Mouse (Mus musculus) heart, adult 2 months (tissue): ENCODE measurements at regions not wholly inside any gene's neighbourhood (a gene's known extent, or its start where the extent isn't known, plus 50 kb on each side); places are given as distances from the start of the nearest gene placed in this dataset.

Source experiments
- DNase-seq, 2 experiments: peaks; one replicate each; pipeline ENCODE4 v3.0.0; 2021
- H3K27ac ChIP-seq: fragments of 200-600 bp; 2 replicates; pipeline ENCODE4 v1.8.1; 2022
- H3K27me3 ChIP-seq: fragments of 200-500 bp; 2 replicates; pipeline ENCODE4 v1.6.1; 2012; ENCODE audit warnings: mild to moderate bottlenecking, low read length, inconsistent platforms, mixed read lengths; ENCODE audit not compliant: control insufficient read depth, insufficient read depth
- H3K36me3 ChIP-seq: fragments of 200-500 bp; 2 replicates; pipeline ENCODE4 v1.6.1; 2012; ENCODE audit warnings: low read length, inconsistent platforms; ENCODE audit not compliant: control insufficient read depth, insufficient read depth
- H3K4me1 ChIP-seq: fragments of 200-500 bp; 2 replicates; pipeline ENCODE4 v1.6.1; 2011; ENCODE audit warnings: low read length; ENCODE audit not compliant: control insufficient read depth, insufficient read depth
- H3K4me3 ChIP-seq: fragments of 200-600 bp; 2 replicates; pipeline ENCODE4 v1.8.1; 2022
- H3K79me2 ChIP-seq: fragments of 200-500 bp; replicated peaks from 2 replicates; pipeline ENCODE4 v1.6.1; 2012; ENCODE audit warnings: mild to moderate bottlenecking, inconsistent platforms, low read length, moderate library complexity, mixed read lengths; ENCODE audit not compliant: control insufficient read depth, insufficient read depth
- H3K9ac ChIP-seq: fragments of 200-500 bp; 2 replicates; pipeline ENCODE4 v1.6.1; 2012; ENCODE audit warnings: low read depth, mild to moderate bottlenecking, control low read depth, inconsistent platforms, low read length, mixed read lengths
- CTCF ChIP-seq: fragments of 200-600 bp; IDR thresholded peaks from 2 replicates; pipeline ENCODE4 v1.8.1; 2022; ENCODE audit warnings: antibody characterized with exemption, mild to moderate bottlenecking, moderate library complexity
- EP300 ChIP-seq: fragments of 200-500 bp; IDR thresholded peaks from 2 replicates; pipeline ENCODE4 v1.6.1; 2011; ENCODE audit warnings: low read depth, low read length, control low read depth; ENCODE audit not compliant: insufficient read depth
- POLR2A ChIP-seq: fragments of 200-500 bp; IDR thresholded peaks from 2 replicates; pipeline ENCODE4 v1.6.1; 2011; ENCODE audit warnings: mild to moderate bottlenecking, low read depth, low read length, control low read depth; ENCODE audit not compliant: insufficient read depth
- WGBS: fragments of 180-500 bp; shearing (Covaris S2); methylation state at CpG from one replicate; pipeline ENCODE4 v1.1.7; 2018; 5-methylcytosine and 5-hydroxymethylcytosine counted together
- intact Hi-C: fragments of 180-260 bp; cut with DNase I; formaldehyde crosslinking; loops from one replicate; pipeline ENCODE4 v1.15.1; 2025

DNA sequence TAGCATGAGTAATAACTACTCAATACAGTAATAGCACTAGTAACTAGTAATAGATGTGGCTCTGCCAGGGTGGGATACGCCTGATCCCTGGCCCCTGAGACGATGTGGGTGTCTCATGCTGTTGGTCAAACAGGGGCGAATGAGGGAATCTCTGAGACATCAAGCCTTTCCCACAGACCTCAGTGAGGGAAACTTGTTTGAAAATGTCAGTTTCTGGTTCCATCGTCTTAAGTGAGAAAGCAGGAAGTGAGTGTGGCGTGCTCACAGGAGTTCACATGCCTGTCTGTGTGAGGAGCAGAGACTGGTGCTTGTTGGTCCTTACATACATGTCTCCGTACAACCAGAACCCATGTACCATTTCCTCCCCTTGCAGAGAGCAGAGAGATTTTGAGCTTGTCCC is 380.9 kb downstream of the Rps24 start:
- TF ChIP-seq CTCF (no peak), POLR2A (no peak), EP300 (no peak)
- H3K9ac ChIP-seq, result no peak overlapping the region
- H3K4me3 ChIP-seq, result no peak overlapping the region
- WGBS, result 81% methylated on average over 6 of the region's 6 CpGs
- H3K4me1 ChIP-seq, result peaks cover 1% of the 10 kb centered on the region; the same call in 1 of the 2 replicates
- intact Hi-C loops, result no loop called here
- H3K27ac ChIP-seq, result no peak overlapping the region
- DNase-seq, result no peak
- no peaks in the 10 kb centered on the region for H3K79me2 ChIP-seq
- no peaks in the 10 kb centered on the region for H3K27me3 ChIP-seq
- no peaks in the 10 kb centered on the region for H3K36me3 ChIP-seq

DNA sequence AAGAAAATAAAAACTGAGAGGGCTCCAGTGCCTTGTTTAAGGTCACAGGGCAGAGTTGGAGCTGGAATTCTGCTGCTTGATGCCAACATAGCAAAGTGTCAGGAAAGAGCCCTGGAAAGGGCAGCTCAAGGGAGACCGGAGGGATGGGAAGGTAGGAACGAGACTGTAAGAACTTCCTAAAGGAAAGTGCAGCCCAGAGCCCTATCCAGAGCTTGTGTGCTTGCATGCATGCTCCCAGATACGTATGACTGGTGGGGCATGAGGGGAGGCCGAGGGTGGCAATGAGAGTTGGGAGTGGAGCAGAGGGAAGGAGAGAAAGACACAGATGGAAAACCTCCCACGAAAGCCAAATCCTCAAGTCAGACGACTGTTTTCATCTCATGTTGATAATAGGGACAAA is 381.8 kb downstream of the Rps24 start:
- no peaks in the 10 kb centered on the region for H3K36me3 ChIP-seq
- intact Hi-C loops, result no loop called here
- no peaks in the 10 kb centered on the region for H3K79me2 ChIP-seq
- WGBS, result 76% methylated on average over 6 of the region's 6 CpGs
- DNase-seq, result no peak
- H3K4me1 ChIP-seq, result peaks cover 1% of the 10 kb centered on the region; the same call in 1 of the 2 replicates
- TF ChIP-seq EP300, result no peak
- no peak for TF ChIP-seq POLR2A
- TF ChIP-seq CTCF, result no peak
- H3K4me3 ChIP-seq, result no peak overlapping the region
- no peaks in the 10 kb centered on the region for H3K27me3 ChIP-seq
- no peak overlapping the region for H3K9ac ChIP-seq
- H3K27ac ChIP-seq, result no peak overlapping the region

- no peaks in the 10 kb centered on the region for H3K27me3 ChIP-seq
- no peak overlapping the region for H3K4me3 ChIP-seq
- peaks cover 1% of the 10 kb centered on the region; the same call in 1 of the 2 replicates for H3K4me1 ChIP-seq
- no peak overlapping the region for H3K9ac ChIP-seq
- TF ChIP-seq POLR2A (no peak), EP300 (no peak), CTCF (no peak)
- intact Hi-C loops, result no loop called here
- 92% methylated on average over 3 of the region's 3 CpGs for WGBS
- DNase-seq, result no peak
- no peak overlapping the region for H3K27ac ChIP-seq
- H3K79me2 ChIP-seq, result no peaks in the 10 kb centered on the region; the same call in 1 of the 2 replicates
- H3K36me3 ChIP-seq, result no peaks in the 10 kb centered on the region
These were observed 383.3 kb downstream of the Rps24 start for GRCm38 (mm10) chr14:24870246-24870645.

- Histone ChIP-seq H3K27ac (no peak overlapping the region), H3K36me3 (no peaks in the 10 kb centered on the region), H3K79me2 (no peaks in the 10 kb centered on the region; the same call in 1 of the 2 replicates), H3K4me3 (no peak overlapping the region), H3K4me1 (no peaks in the 10 kb centered on the region; the same call in 1 of the 2 replicates), H3K27me3 (no peaks in the 10 kb centered on the region), H3K9ac (no peak overlapping the region)
- intact Hi-C loops, result no loop called here
- 47% methylated on average over 10 of the region's 10 CpGs for WGBS
- no peak for DNase-seq
- TF ChIP-seq EP300 (no peak), POLR2A (no peak), CTCF (no peak)
These were observed 384.6 kb downstream of the Rps24 start for GRCm38 (mm10) chr14:24871392-24871998.

DNA sequence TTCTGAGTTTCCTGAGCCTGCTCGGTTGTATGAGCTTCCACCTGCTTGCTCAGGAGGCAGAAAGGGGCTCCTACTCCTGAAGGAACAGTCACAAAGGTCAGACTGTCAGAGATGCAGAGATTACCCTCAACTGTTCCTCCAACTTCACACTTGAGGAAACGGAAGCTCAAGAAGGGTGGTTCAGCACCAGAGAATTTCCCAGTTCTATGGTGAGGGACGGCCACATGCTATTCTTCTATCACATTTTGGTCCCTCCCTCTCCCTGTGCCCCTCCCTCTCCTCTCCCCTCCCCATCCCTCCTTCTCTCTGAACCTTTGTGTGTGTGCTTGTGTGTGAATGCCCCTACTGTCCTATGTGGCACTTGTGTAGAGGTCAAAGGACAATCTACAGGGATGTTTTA is 386.0 kb downstream of the Rps24 start:
- H3K9ac ChIP-seq, result no peak overlapping the region
- H3K79me2 ChIP-seq, result no peaks in the 10 kb centered on the region; the same call in 1 of the 2 replicates
- H3K36me3 ChIP-seq, result no peaks in the 10 kb centered on the region
- no peak overlapping the region for H3K27ac ChIP-seq
- no peak for TF ChIP-seq EP300
- TF ChIP-seq POLR2A, result no peak
- TF ChIP-seq CTCF, result no peak
- intact Hi-C loops, result no loop called here
- H3K27me3 ChIP-seq, result no peaks in the 10 kb centered on the region
- DNase-seq, result no peak
- WGBS, result 61% methylated on average over 3 of the region's 3 CpGs
- H3K4me3 ChIP-seq, result no peak overlapping the region
- no peaks in the 10 kb centered on the region; the same call in 1 of the 2 replicates for H3K4me1 ChIP-seq

GRCm38 (mm10) chr14:24873406-24873805 is 386.5 kb downstream of the Rps24 start:
- Histone ChIP-seq H3K27ac (no peak overlapping the region), H3K4me3 (no peak overlapping the region), H3K36me3 (no peaks in the 10 kb centered on the region), H3K9ac (no peak overlapping the region), H3K4me1 (no peaks in the 10 kb centered on the region; the same call in 1 of the 2 replicates), H3K79me2 (no peaks in the 10 kb centered on the region; the same call in 1 of the 2 replicates), H3K27me3 (no peaks in the 10 kb centered on the region)
- DNase-seq, result no peak
- TF ChIP-seq POLR2A (no peak), CTCF (no peak), EP300 (no peak)
- intact Hi-C loops, result no loop called here
- WGBS, result 92% methylated on average over 3 of the region's 3 CpGs
